Mouse (Mus musculus) liver, embryonic 14.5 days (tissue): Measurements from ENCODE around the gene Vill. TPM values are rescaled to one million over a fixed set of nuclear protein-coding genes. Genes with fewer than 3 reads are reported as not detected.

Experiments
- ATAC-seq: fragments of 200-750 bp; cut with Nextera tagmentation; 2 replicates; pipeline ENCODE4 v1.8.0; 2017; ENCODE audit warnings: moderate number of reproducible peaks, mild to moderate bottlenecking, moderate library complexity; ENCODE audit not compliant: insufficient read depth
- DNase-seq, 3 experiments: peaks; one replicate each; pipeline ENCODE4 v3.0.0-alpha.2; 2012 to 2013; ENCODE audit warnings: low read depth in 3 of 3, low spot score in 3 of 3
- H3K27ac ChIP-seq: fragments of 300-500 bp; sonication (generic); 2 replicates; pipeline ENCODE4 v1.5.1; 2014; ENCODE audit warnings: moderate library complexity, mild to moderate bottlenecking, control low read depth, inconsistent platforms
- H3K27me3 ChIP-seq: fragments of 300-500 bp; sonication (generic); 2 replicates; pipeline ENCODE4 v1.6.1; 2014; ENCODE audit warnings: mild to moderate bottlenecking, low read length, moderate library complexity; ENCODE audit not compliant: control insufficient read depth, insufficient read depth
- H3K36me3 ChIP-seq: fragments of 300-500 bp; sonication (generic); replicated peaks from 2 replicates; pipeline ENCODE4 v1.6.1; 2014; ENCODE audit warnings: low read depth; ENCODE audit not compliant: control insufficient read depth, insufficient read depth
- H3K4me1 ChIP-seq, 2 experiments: fragments of 200-500 bp in 1 of 2; fragments of 300-500 bp in 1 of 2; sonication (generic) in 1 of 2; replicated peaks; 2 replicates each; pipeline ENCODE4 v1.6.1; 2012 to 2014; ENCODE audit warnings: antibody characterized with exemption in 1 of 2, inconsistent platforms in 1 of 2, low read length in 1 of 2; ENCODE audit not compliant: control insufficient read depth in 2 of 2, insufficient read depth in 2 of 2
- H3K4me2 ChIP-seq: fragments of 300-500 bp; sonication (generic); 2 replicates; pipeline ENCODE4 v1.6.1; 2014; ENCODE audit warnings: low read depth, mild to moderate bottlenecking, control low read depth, moderate library complexity
- H3K4me3 ChIP-seq, 2 experiments: fragments of 200-500 bp in 1 of 2; fragments of 300-500 bp in 1 of 2; sonication (generic) in 1 of 2; 2 replicates each; pipeline ENCODE4 v1.5.1; 2012 to 2014; ENCODE audit warnings: low read depth in 2 of 2, low read length in 2 of 2, mild to moderate bottlenecking in 2 of 2, control low read depth in 1 of 2, inconsistent platforms in 1 of 2, moderate library complexity in 1 of 2; ENCODE audit not compliant: insufficient read depth in 1 of 2
- H3K9ac ChIP-seq: fragments of 300-500 bp; sonication (generic); replicated peaks from 2 replicates; pipeline ENCODE4 v1.6.1; 2014; ENCODE audit warnings: mild to moderate bottlenecking, control low read depth, moderate library complexity
- H3K9me3 ChIP-seq: fragments of 300-500 bp; sonication (generic); 2 replicates; pipeline ENCODE4 v1.6.1; 2016; ENCODE audit warnings: low read length, mixed read lengths; ENCODE audit not compliant: control insufficient read depth
- CTCF ChIP-seq: IDR thresholded peaks from 2 replicates; pipeline ENCODE4 v1.5.1; 2016; ENCODE audit warnings: antibody characterized with exemption, low read depth, control low read depth
- EP300 ChIP-seq: IDR thresholded peaks from 2 replicates; pipeline ENCODE4 v1.6.1; 2016; ENCODE audit warnings: antibody characterized with exemption, low read depth
- WGBS: fragments of 180-500 bp; shearing (Covaris S2); extraction: QIAGEN DNeasy Blood & Tissue Kit; methylation state at CpG from one replicate; pipeline ENCODE4 v1.1.7; 2014; ENCODE audit not compliant: insufficient replicate concordance; 5-methylcytosine and 5-hydroxymethylcytosine counted together
- polyA plus RNA-seq, 2 experiments: library from polyadenylated mRNA; depleted of rRNA in 1 of 2; stranded (reverse) in 1 of 2; unstranded in 1 of 2; fragments of >200 nt; fragmentation: Nextera tagmentation in 1 of 2; extraction: Ambion mirVana in 1 of 2; gene quantifications; 2 replicates each; pipeline versions ENCODE4 v1.2.1 to v1.2.3; 2012 to 2014

Gene Vill
- polyA plus RNA-seq, 2 experiments: 7.4 to 9.7 TPM

DNA sequence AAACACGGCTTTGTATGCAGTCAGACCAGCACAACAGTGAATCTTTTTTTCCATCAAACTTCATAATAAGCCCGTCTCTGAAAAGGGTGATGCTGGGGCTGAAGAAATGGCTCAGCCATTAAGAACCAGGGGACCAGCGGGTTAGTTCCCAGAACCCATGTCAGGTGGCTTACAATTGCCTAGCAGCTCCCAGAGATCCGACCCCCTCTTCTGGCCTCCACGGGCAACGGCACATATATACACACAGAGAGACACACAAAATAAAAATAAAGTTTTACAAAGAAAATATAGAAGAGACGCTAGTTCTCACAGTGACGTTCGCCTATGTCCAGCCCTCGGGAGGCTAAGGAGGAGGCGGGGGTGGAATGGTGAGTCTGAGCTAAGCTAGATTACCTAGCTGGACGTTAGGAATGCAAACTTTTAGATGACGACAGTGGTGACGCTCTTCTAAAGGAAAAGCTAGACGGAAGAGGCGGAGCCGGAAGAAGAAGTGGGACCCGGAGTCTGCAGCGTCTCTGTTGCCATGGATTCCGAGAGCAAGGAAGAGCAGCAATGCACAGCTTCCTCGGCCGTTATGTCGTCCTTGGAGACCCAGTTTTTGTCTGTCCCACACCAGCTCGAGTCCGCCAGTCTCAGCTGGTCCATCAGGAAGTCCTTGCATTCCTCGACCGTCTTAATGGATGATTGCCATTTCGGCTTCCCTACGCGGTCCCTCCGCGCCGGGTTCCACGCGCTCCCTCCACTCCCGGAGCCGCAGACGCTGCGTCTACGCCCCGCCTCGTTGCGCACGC lies 49.6 kb downstream of the Vill start, which contains the start of gene Dlec1:
TSS of gene Dlec1 (plus strand) at position 487 of the 791 bp plus-strand sequence.
- Histone ChIP-seq H3K9ac (no peak within 1 kb of the TSS; the same call in 1 of the 2 replicates), H3K4me3 (peak within 1 kb of the TSS; percentile 57 to 92), H3K36me3 (no peaks in the 10 kb centered on the region), H3K4me1 (peaks cover 0 to 2% of the 10 kb centered on the region in 2 experiments; a peak in 1 of 4 replicates), H3K27ac (no peak within 1 kb of the TSS), H3K27me3 (no peaks in the 10 kb centered on the region; the same call in none of the 2 replicates), H3K9me3 (no peaks in the 10 kb centered on the region), H3K4me2 (peak within 1 kb of the TSS; percentile 70)
- DNase-seq: peak; percentile 54 to 58 (median 54)
- WGBS: 3% methylated on average over 44 of the region's 44 CpGs
- ATAC-seq: peak; percentile 76
- TF ChIP-seq EP300: no peak
- TF ChIP-seq CTCF: no peak

DNA sequence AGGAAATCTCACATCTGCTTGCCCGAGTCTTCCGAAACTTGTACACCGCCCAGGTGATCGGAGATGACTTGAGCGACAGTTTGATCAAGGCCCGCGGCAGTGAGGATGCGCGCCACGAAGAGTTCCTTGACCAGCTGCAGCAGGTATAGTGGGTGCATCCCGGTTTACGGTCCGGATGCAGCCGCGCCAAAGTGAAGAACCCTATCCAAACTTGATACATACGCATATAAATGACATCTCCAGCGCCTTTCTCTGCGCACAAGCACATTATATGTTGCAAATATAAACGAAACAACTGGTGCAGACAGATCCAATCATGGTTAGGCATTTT lies 50.2 kb downstream of the Vill start:
- Histone ChIP-seq H3K27ac (no peak overlapping the region), H3K9me3 (no peaks in the 10 kb centered on the region), H3K27me3 (no peaks in the 10 kb centered on the region; the same call in none of the 2 replicates), H3K36me3 (no peaks in the 10 kb centered on the region), H3K4me2 (peak overlapping the region; percentile 70), H3K4me1 (peaks cover 0 to 2% of the 10 kb centered on the region in 2 experiments; a peak in 1 of 4 replicates), H3K4me3 (peak overlapping the region; percentile 57 to 92), H3K9ac (no peak overlapping the region; the same call in 1 of the 2 replicates)
- no peak for TF ChIP-seq CTCF
- no peak for TF ChIP-seq EP300
- ATAC-seq (no peak; the same call in 1 of the 2 replicates), DNase-seq (no peak)
- 2% methylated on average over 19 of the region's 19 CpGs for WGBS

DNA sequence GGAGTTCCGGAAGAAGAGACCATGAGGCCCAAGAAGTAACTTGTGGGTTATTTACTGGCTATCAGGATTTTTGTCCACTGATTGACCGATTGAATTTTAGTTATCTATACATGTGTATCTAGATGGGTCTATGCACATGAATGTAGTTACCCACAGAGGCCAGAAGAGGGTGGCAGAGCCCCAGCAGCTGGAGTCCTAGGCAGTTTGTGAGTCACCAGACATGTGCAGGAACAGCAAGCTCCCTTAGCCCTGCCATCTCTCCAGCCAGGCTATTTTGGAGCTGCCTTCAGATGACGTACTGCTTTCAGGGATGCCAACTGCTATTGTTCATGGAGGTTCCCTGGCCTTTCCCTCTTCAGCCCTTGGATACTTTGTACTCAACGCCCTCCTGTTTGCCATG lies 55.0 kb downstream of the Vill start:
- H3K4me2 ChIP-seq: no peak overlapping the region
- no peaks in the 10 kb centered on the region; the same call in none of the 2 replicates for H3K27me3 ChIP-seq
- ATAC-seq: no peak
- H3K27ac ChIP-seq: no peak overlapping the region
- no peaks in the 10 kb centered on the region for H3K9me3 ChIP-seq
- 62% methylated on average over 4 of the region's 4 CpGs for WGBS
- no peak overlapping the region for H3K9ac ChIP-seq
- H3K4me1 ChIP-seq: peaks cover 0 to 2% of the 10 kb centered on the region in 2 experiments; a peak in 1 of 4 replicates
- no peak for DNase-seq
- TF ChIP-seq EP300: no peak
- TF ChIP-seq CTCF: peak; percentile 65
- no peak overlapping the region for H3K4me3 ChIP-seq
- no peaks in the 10 kb centered on the region for H3K36me3 ChIP-seq

DNA sequence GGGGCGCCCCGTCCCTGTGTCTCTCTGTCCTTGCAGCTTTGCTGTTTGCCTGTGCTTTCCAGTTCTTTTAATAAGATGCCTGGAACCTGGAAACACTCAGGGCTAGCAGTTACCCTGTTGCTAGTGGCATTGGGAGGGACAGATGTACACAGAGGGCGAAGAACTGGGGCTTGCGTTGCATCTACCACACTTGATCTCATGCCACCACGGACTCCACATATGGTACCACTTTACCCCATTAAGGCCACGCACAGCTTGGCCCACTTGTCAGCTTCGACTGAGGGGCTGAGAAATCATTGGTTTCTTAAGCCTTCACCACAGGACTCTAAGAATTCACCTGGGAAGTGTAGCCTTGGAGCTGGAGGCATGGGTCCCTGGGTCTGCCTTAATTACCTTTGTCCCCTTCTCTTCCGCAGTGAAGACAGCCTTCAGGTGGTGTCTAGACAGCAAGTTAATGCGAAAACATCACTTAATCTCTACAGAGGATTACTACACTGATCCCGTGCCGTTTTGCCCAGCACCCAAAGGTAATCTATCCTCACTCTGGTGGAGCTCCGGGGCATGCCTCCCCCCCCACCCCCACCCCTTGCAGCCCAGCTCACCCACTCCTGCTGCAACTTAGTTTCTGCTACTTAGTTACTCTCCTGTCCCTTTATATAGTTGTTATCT lies 57.2 kb downstream of the Vill start:
- no peaks in the 10 kb centered on the region for H3K27me3 ChIP-seq
- no peak for TF ChIP-seq CTCF
- no peak for TF ChIP-seq EP300
- H3K4me1 ChIP-seq: no peaks in the 10 kb centered on the region
- no peak for ATAC-seq
- no peak overlapping the region for H3K4me2 ChIP-seq
- no peak overlapping the region for H3K9ac ChIP-seq
- H3K36me3 ChIP-seq: no peaks in the 10 kb centered on the region
- no peak overlapping the region for H3K4me3 ChIP-seq
- WGBS: 50% methylated on average over 12 of the region's 12 CpGs
- no peak for DNase-seq
- no peaks in the 10 kb centered on the region for H3K9me3 ChIP-seq
- no peak overlapping the region for H3K27ac ChIP-seq

DNA sequence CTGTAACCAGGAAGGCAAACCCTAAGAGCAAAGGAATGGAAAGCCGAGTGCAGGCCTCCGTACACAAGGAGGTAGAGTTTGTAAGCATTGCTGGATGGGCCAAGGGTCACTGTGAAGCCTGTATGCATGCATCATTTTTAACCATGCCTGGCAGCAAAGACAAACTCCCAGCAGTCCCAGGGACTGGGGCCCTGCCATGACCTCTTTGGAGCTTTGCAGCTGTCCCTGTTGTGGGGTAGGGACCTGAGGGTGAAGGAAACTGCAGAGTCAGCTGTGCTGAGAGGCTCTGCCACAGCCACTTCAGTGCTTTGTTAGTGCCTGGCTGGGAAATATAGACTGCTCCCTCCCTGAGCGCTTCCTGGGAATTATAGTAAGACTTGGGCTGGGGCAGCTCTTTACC lies 58.1 kb downstream of the Vill start:
- 54% methylated on average over 3 of the region's 3 CpGs for WGBS
- Histone ChIP-seq H3K9me3 (no peaks in the 10 kb centered on the region), H3K27ac (no peak overlapping the region), H3K9ac (no peak overlapping the region), H3K4me1 (no peaks in the 10 kb centered on the region), H3K4me3 (no peak overlapping the region), H3K4me2 (no peak overlapping the region), H3K36me3 (no peaks in the 10 kb centered on the region), H3K27me3 (no peaks in the 10 kb centered on the region)
- TF ChIP-seq EP300 (no peak), CTCF (no peak)
- no peak for ATAC-seq
- no peak for DNase-seq
